Mouse (Mus musculus): Measurements from ENCODE around the gene Sos2. TPM values are rescaled to one million over a fixed set of nuclear protein-coding genes. Genes with fewer than 3 reads are reported as not detected.

The Sos2 gene
- polyA plus RNA-seq (2012; rRNA removed) = 7.9 and 11.4 TPM in 2 replicates

DNA sequence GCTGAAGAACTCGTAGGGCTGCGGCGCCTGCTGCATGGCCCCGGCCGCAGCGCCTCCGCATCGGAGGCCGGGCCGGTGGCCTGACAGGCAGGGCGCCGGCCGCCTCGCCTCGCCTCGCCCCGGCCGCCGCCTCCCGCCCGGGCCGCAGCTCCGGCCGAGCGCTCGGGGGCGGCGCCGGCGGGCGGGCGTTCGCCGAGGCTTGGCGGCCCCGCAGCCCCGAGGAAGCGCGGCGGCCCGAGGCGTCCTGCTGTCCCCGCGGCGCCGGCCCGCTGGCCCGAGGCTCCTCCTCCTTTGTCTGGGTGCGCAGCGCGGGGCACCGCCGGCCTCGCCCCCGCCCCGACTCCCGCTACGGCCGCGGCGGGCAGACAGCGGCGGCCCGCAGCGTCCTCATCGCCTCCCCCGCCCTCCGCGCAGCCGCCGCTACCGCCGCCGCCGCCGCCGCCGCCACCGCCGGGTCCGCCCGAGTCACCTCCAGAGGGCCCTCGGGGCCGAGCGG, at the start of gene Sos2:
Gene Sos2, minus strand, starts transcription at position 287 of the 496 bp plus-strand sequence.

DNA sequence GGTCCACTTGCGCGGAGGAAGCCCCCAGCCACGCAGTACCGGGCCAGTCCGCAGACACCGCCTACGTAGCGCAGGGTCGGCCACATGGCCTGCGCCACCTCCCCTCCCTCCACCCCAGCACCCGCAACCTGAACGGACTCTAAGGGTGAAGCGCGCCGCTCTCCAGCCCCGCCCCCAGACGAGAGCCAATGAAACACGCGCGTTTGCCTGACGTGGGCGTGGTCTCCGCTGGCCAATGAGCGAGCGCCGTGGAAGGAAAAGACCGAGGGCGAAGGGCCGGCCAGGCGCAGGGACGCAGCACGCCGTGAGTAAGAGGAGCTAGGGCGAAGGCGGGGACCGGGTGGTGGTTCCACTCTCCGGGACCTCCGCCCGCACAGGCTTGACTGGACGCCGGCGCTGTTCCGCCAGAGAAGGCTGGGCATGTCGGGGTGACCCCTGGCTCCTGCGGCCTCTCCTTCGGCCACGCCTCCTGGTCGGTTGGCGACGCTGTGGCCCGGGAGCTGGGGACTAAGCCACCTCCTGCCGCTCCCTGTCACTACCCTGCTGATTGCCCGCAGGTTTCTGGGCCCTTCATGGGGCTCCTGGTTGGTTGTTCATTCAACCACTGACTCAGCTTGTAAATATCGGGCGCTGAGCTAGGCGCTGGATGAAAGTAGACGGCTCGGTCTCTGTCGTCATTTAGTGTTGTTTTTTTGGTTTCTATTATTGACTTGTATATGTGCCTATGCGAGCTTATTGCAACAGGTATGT, 43.2 kb upstream of the Sos2 start, which contains the start of the genes L2hgdh and Atp5s:
Gene L2hgdh, minus strand, starts transcription at position 163 of the 750 bp plus-strand sequence.
Gene Atp5s, plus strand, starts transcription at position 240 of the 750 bp plus-strand sequence.

DNA sequence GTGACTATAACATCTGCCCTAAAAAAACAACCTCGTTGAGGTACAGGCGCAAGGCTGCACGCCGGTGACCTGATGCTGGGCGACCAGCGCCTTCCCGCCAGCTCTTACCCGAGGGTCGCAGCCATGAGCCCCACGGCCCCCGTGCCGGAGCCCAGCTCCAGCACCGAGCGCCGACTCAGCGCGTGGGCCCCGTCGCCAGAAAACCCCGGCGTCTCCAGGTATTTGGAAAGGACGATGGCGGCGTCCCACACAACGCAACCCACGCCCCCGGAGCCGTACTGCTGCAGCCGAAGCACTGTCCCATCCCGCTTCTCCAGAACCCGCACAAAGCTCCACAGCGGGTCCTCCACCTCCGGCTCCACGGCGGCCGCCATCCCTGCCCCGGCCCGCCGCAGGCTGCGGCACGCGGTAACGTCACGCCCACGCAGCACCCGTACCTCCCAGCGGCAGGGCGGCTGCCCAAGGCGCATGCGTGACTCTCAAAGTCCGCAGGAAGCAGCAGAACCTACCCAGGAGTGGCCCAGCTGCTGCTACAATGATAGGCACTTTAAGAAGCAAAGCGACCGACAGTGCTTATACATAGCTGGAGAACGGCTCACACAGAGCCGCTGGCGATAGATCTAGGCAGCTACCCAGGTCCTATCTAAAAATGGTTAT, 98.9 kb downstream of the Sos2 start, which contains the start of gene Vcpkmt:
Gene Vcpkmt, minus strand, starts transcription at position 416 of the 657 bp plus-strand sequence.

Other genes starting within 250 kb of the Sos2 start
- 5.5 and 6.4 TPM in 2 replicates for gene Vcpkmt, start 98.8 kb downstream of the Sos2 start, polyA plus RNA-seq (2012; rRNA removed)
- 9.9 and 11.0 TPM in 2 replicates for gene L2hgdh, start 43.0 kb upstream of the Sos2 start, polyA plus RNA-seq (2012; rRNA removed)
- 11.6 and 12.2 TPM in 2 replicates for gene Atp5s, start 43.1 kb upstream of the Sos2 start, polyA plus RNA-seq (2012; rRNA removed)
- 0.44 and 0.54 TPM in 2 replicates for gene Cdkl1, start 109.4 kb upstream of the Sos2 start, polyA plus RNA-seq (2012; rRNA removed)
- 1.1 and 1.4 TPM in 2 replicates for gene Atl1, start 210.8 kb upstream of the Sos2 start, polyA plus RNA-seq (2012; rRNA removed)
- gene Map4k5, start 211.3 kb upstream of the Sos2 start, polyA plus RNA-seq (2012; rRNA removed) = 10.1 and 11.2 TPM in 2 replicates